Mouse (Mus musculus) lung, embryonic 14.5 days (tissue): ENCODE measurements around the gene Dcaf5. TPM values are rescaled to one million over a fixed set of nuclear protein-coding genes. Genes with fewer than 3 reads are reported as not detected.

Experiments used
- ATAC-seq: fragments of 200-750 bp; cut with Nextera tagmentation; 2 replicates; pipeline ENCODE4 v1.8.0; 2017; ENCODE audit warnings: mild to moderate bottlenecking, moderate TSS enrichment, moderate library complexity; ENCODE audit not compliant: insufficient read depth
- DNase-seq: peaks from one replicate; pipeline ENCODE4 v3.0.0-alpha.2; 2015
- H3K27ac ChIP-seq: fragments of 300-500 bp; sonication (generic); 2 replicates; pipeline ENCODE4 v1.5.1; 2014; ENCODE audit warnings: low read depth, mild to moderate bottlenecking, moderate library complexity
- H3K27me3 ChIP-seq: fragments of 300-500 bp; sonication (generic); 2 replicates; pipeline ENCODE4 v1.6.1; 2014; ENCODE audit warnings: low read length, control low read depth; ENCODE audit not compliant: insufficient read depth
- H3K36me3 ChIP-seq: fragments of 300-500 bp; sonication (generic); 2 replicates; pipeline ENCODE4 v1.6.1; 2014; ENCODE audit warnings: control low read depth; ENCODE audit not compliant: insufficient read depth
- H3K4me1 ChIP-seq: fragments of 300-500 bp; sonication (generic); 2 replicates; pipeline ENCODE4 v1.6.1; 2014; ENCODE audit warnings: antibody characterized with exemption, control low read depth; ENCODE audit not compliant: insufficient read depth
- H3K4me2 ChIP-seq: fragments of 300-500 bp; sonication (generic); 2 replicates; pipeline ENCODE4 v1.6.1; 2014; ENCODE audit warnings: mild to moderate bottlenecking
- H3K4me3 ChIP-seq: fragments of 300-500 bp; sonication (generic); 2 replicates; pipeline ENCODE4 v1.5.1; 2014; ENCODE audit warnings: low read depth, low read length
- H3K9ac ChIP-seq: fragments of 300-500 bp; sonication (generic); 2 replicates; pipeline ENCODE4 v1.6.1; 2014
- H3K9me3 ChIP-seq: fragments of 300-500 bp; sonication (generic); 2 replicates; pipeline ENCODE4 v1.6.1; 2016; ENCODE audit warnings: low read depth, low read length, control low read depth
- CTCF ChIP-seq: IDR thresholded peaks from 2 replicates; pipeline ENCODE4 v1.5.1; 2016; ENCODE audit warnings: antibody characterized with exemption, low read depth
- WGBS: fragments of 180-500 bp; shearing (Covaris S2); extraction: QIAGEN DNeasy Blood & Tissue Kit; methylation state at CpG from one replicate; pipeline ENCODE4 v1.1.7; 2014; 5-methylcytosine and 5-hydroxymethylcytosine counted together
- polyA plus RNA-seq: library from polyadenylated mRNA; unstranded; fragments of >200 nt; fragmentation: Nextera tagmentation; extraction: Ambion mirVana; gene quantifications from 2 replicates; pipeline ENCODE4 v1.2.1, GENCODE M21; 2014

Gene Dcaf5
- polyA plus RNA-seq, 1 experiment from 2014 or later, result 10.7 TPM

- no peaks in the 10 kb centered on the region for H3K27me3 ChIP-seq
- no peak overlapping the region for H3K9ac ChIP-seq
- H3K4me2 ChIP-seq, result no peak overlapping the region
- no peaks in the 10 kb centered on the region for H3K4me1 ChIP-seq
- DNase-seq, result no peak
- 61% methylated on average over 9 of the region's 9 CpGs for WGBS
- no peak for ATAC-seq
- no peaks in the 10 kb centered on the region for H3K36me3 ChIP-seq
- H3K9me3 ChIP-seq, result no peaks in the 10 kb centered on the region
- H3K4me3 ChIP-seq, result no peak overlapping the region
- no peak overlapping the region for H3K27ac ChIP-seq
- no peak for TF ChIP-seq CTCF
Observed at GRCm38 (mm10) chr12:80324051-80324784, 112.2 kb downstream of the Dcaf5 start.

DNA sequence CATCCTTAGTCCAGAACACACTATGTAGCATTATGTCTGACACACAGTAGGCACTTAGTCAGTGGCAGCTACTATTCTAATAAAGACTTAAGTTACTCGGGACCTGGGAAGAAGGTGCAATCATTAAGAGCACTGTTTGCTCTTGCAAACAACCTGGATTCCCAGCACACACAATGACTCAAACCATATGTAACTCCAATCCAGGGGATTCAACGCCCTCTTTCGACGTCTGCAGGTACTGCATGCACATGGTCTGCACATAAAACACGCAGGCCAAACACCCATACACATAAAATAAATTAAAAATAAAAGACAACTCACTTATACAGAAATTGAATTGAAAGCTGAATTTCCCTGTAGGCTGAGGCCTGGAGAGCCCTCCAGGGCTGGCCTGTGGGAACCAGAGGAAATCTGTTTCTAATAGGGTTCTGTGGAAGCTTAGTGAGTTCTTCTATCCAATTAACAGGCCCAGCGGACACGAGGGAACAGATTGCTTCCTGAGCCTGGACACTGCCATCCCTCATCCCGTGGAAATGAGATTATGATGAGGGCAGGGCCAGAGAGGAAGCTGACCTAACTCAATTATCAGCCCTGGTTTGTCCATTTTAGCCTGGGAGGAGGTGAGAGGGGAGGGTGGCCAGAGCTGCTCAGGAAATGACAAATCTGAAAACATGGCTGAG is 112.9 kb downstream of the Dcaf5 start:
- Histone ChIP-seq H3K27ac (no peak overlapping the region), H3K27me3 (no peaks in the 10 kb centered on the region), H3K36me3 (no peaks in the 10 kb centered on the region), H3K9me3 (no peaks in the 10 kb centered on the region), H3K4me1 (no peaks in the 10 kb centered on the region), H3K4me2 (no peak overlapping the region), H3K4me3 (no peak overlapping the region), H3K9ac (no peak overlapping the region)
- WGBS, result 59% methylated on average over 8 of the region's 8 CpGs
- TF ChIP-seq CTCF, result peak; percentile 21; the same call in 1 of the 2 replicates
- ATAC-seq, result no peak
- DNase-seq, result peak; percentile 30

DNA sequence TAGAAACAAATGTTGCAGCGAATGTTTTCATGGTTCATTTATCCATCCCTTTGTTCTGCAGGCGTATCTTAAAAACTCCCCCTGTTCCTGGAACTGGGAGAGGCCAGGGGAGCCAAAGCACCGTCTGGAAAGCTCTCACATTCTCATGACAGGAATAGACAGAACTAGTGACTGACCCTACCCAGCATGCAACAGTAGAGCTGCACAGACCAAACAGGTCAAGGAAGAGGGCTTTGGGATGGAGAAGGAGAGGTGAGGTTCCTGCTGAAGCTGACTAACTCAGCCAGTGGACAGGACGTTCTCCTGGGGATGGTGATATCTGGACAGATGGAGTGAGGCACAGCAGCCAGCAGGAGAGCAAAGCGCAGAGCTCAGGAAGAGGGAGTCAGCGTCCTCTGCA is 113.9 kb downstream of the Dcaf5 start:
- H3K4me1 ChIP-seq, result no peaks in the 10 kb centered on the region
- H3K27ac ChIP-seq, result no peak overlapping the region
- no peak overlapping the region for H3K4me2 ChIP-seq
- no peak overlapping the region for H3K9ac ChIP-seq
- ATAC-seq, result no peak
- no peak for DNase-seq
- H3K36me3 ChIP-seq, result no peaks in the 10 kb centered on the region
- WGBS, result 70% methylated on average over 6 of the region's 6 CpGs
- no peak for TF ChIP-seq CTCF
- no peaks in the 10 kb centered on the region for H3K9me3 ChIP-seq
- H3K27me3 ChIP-seq, result no peaks in the 10 kb centered on the region
- no peak overlapping the region for H3K4me3 ChIP-seq

GRCm38 (mm10) chr12:80319062-80319461 is 117.3 kb downstream of the Dcaf5 start:
- Histone ChIP-seq H3K9me3 (no peaks in the 10 kb centered on the region), H3K4me2 (no peak overlapping the region), H3K27ac (no peak overlapping the region), H3K9ac (no peak overlapping the region), H3K4me1 (no peaks in the 10 kb centered on the region), H3K4me3 (no peak overlapping the region), H3K36me3 (no peaks in the 10 kb centered on the region), H3K27me3 (no peaks in the 10 kb centered on the region)
- DNase-seq, result no peak
- 72% methylated on average over 2 of the region's 2 CpGs for WGBS
- ATAC-seq, result no peak
- TF ChIP-seq CTCF, result no peak

DNA sequence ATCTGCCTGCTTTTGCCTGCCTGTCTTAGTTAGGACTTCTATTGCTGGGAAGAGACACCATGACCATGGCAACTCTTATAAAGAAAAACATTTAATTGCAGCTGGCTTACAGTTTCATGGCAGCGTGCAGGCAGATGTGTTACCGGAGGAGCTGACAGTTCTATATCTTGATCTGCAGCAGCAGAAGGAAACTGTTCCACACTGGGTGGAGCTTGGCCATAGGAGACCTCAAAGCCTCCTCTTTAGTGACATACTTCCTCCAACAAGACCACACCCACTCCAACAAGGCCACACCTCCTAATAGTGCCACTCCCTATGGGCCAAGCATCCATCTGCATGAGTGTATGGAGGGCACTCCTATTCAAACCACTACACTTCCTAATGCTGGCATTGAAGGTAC is 121.1 kb downstream of the Dcaf5 start:
- ATAC-seq (no peak), DNase-seq (no peak)
- Histone ChIP-seq H3K27me3 (no peaks in the 10 kb centered on the region), H3K4me3 (no peak overlapping the region), H3K4me2 (no peak overlapping the region), H3K4me1 (no peaks in the 10 kb centered on the region), H3K9me3 (no peaks in the 10 kb centered on the region), H3K36me3 (no peaks in the 10 kb centered on the region), H3K9ac (no peak overlapping the region), H3K27ac (no peak overlapping the region)
- no peak for TF ChIP-seq CTCF
- WGBS, result 69% methylated on average over 2 of the region's 2 CpGs

GRCm38 (mm10) chr12:80311959-80312669 is 124.3 kb downstream of the Dcaf5 start:
- whole genome bisulfite sequencing, result 70% methylated on average over 3 of the region's 3 CpGs
- Histone ChIP-seq H3K9me3 (no peaks in the 10 kb centered on the region), H3K27ac (no peak overlapping the region), H3K4me2 (no peak overlapping the region), H3K9ac (no peak overlapping the region), H3K27me3 (no peaks in the 10 kb centered on the region), H3K36me3 (no peaks in the 10 kb centered on the region), H3K4me3 (no peak overlapping the region), H3K4me1 (no peaks in the 10 kb centered on the region)
- no peak for ATAC-seq
- TF ChIP-seq CTCF, result no peak
- DNase-seq, result no peak

GRCm38 (mm10) chr12:80307556-80307955 is 128.8 kb downstream of the Dcaf5 start:
- Histone ChIP-seq H3K4me2 (no peak overlapping the region), H3K36me3 (no peaks in the 10 kb centered on the region), H3K9me3 (no peaks in the 10 kb centered on the region), H3K4me3 (no peak overlapping the region), H3K27me3 (no peaks in the 10 kb centered on the region), H3K4me1 (no peaks in the 10 kb centered on the region), H3K27ac (no peak overlapping the region), H3K9ac (no peak overlapping the region)
- WGBS, result 56% methylated on average over 3 of the region's 3 CpGs
- DNase-seq (no peak), ATAC-seq (no peak)
- TF ChIP-seq CTCF, result no peak
